Mouse (Mus musculus) embryonic fibroblast, embryonic 13.5 days (primary cell): Measurements from ENCODE around the gene Alx3.

Source experiments
- CTCF ChIP-seq: IDR thresholded peaks from 2 replicates; pipeline ENCODE4 v1.5.1; 2011; ENCODE audit warnings: mild to moderate bottlenecking, control low read depth, low read length, moderate library complexity, borderline replicate concordance; ENCODE audit not compliant: insufficient read depth
- POLR2A ChIP-seq: IDR thresholded peaks from 2 replicates; pipeline ENCODE4 v1.6.1; 2011; ENCODE audit warnings: low read depth, mild to moderate bottlenecking, control low read depth, low read length, moderate library complexity

GRCm38 (mm10) chr3:107577810-107578390 lies 16.9 kb upstream of the Alx3 start:
- TF ChIP-seq CTCF (no peak), POLR2A (no peak)
